44 mouse cellular contexts compared by ENCODE assay signal in the genomic region with DNA sequence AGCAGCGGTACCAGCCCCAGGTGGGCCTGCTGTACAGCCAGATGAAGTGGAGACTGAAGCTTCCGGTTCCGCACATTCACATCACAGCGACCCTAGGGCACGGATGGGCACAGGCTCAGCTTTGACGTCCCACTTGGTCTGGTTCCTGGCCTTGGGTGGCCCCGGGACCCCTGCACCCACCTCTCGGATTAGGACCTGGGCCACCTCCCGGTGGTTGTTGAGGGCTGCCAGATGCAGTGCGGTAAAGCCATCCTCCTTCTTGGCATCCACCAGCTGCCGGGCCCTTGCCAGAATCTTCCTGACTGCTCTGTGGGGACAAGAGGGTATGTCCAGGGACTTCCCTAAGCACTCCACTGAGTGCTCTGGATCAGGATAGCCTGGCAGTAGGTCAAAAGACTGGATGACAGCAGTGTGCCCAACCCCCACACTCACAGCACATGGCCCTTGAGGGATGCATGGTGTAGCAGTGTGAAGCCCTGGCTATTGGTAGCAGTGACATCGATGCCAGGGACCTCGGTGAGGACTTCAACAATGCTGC. TPM values are rescaled to one million over a fixed set of nuclear protein-coding genes. Genes with fewer than 3 reads are reported as not detected.
A peak's percentile ranks its signal among the peaks of the same experiment; 100 is the strongest.
DNase-seq lines count a peak whose midpoint lies in the region; ATAC-seq lines count a peak whose summit lies in the region.
"Had no signal": no experiment of that assay in that cellular context is flagged by ENCODE, and none has a peak within 500 bp of the region (broad histone marks: within the 10 kb centered on the region; RNA-seq: fewer than 3 reads in every experiment).

No protein-coding gene starts in this region.

- H3K4me1 ChIP-seq in megakaryocyte, embryonic 14.5 days = peaks cover 88% of the 10 kb centered on the region

- peaks cover 28% of the 10 kb centered on the region for H3K27me3 ChIP-seq in megakaryocyte, embryonic 14.5 days (replicated peaks)
- H3K27me3 ChIP-seq: CH12.LX, Patski had no signal

- H3K4me3 ChIP-seq in megakaryocyte, embryonic 14.5 days (replicated peaks) = peak overlapping the region; percentile 9
- H3K4me3 ChIP-seq: erythroblast, embryonic 14.5 days; hindbrain, embryonic 12.5 days; liver, embryonic 12.5 days; midbrain, embryonic 15.5 days had no signal

- H3K9me3 ChIP-seq in megakaryocyte, embryonic 14.5 days = 0 out of 2 replicates have a peak, but pooled peaks cover 6% of the 10 kb centered on the region
- H3K9me3 ChIP-seq: heart, embryonic 10.5 days; hindbrain, embryonic 12.5 days; liver, embryonic 12.5 days; midbrain, embryonic 15.5 days had no signal

- peaks cover 87% of the 10 kb centered on the region for H3K36me3 ChIP-seq in megakaryocyte, embryonic 14.5 days (replicated peaks; ENCODE audit: low read length)

- no peak for ATAC-seq in megakaryocyte, adult 5-6 weeks (ENCODE audit: poor library complexity, severe bottlenecking)
- no peak for ATAC-seq in frontal cortex, adult (ENCODE audit: low TSS enrichment)
- ATAC-seq: forebrain, postnatal 0 days; hindbrain, postnatal 0 days; intestine, embryonic 16.5 days; liver, embryonic 12.5 days; liver, postnatal 0 days; lung, postnatal 0 days; midbrain, embryonic 15.5 days; Patski had no signal

- peak; percentile 44 for DNase-seq in cerebellum, adult 11 months
- DNase-seq in cerebellum, postnatal 4 days (ENCODE audit: low spot score in 2 of 2) = no peak
- peak; percentile 31 to 51 for DNase-seq in cerebellum, postnatal 14 days
- DNase-seq in adrenal gland, adult 2 months = no peak
- DNase-seq in gastrocnemius, adult 8-10 months (ENCODE audit: low spot score in 2 of 2) = no peak
- DNase-seq: adrenal gland, postnatal 14 days; forebrain, postnatal 0 days; gastrocnemius, postnatal 14 days; heart, postnatal 36 days; liver, postnatal 0 days; lung, postnatal 4 days; right cerebral cortex, postnatal 25 days; thymus, adult 18-20 months; thymus, postnatal 36 days had no signal

RNA-seq across cellular contexts. Expression of a gene that starts 3.1 kb away (rescaled TPM):
- polyA plus RNA-seq in megakaryocyte, embryonic 14.5 days (2012; ENCODE audit: insufficient read depth, low replicate concordance) = 3.7 TPM in 1 of 2 replicates, not detected in the other
- total RNA-seq in megakaryocyte, adult 5-6 weeks (2015) = 0.18 and 0.20 TPM in 2 replicates
- total RNA-seq in megakaryocyte, adult 5-6 weeks (2017) = 0.22 and 0.94 TPM in 2 replicates
- total RNA-seq in adrenal gland, adult 2 months (2021) = 1 to 10 TPM; 5.2 to 7.6 TPM
- polyA plus RNA-seq in adrenal gland, adult 2 months (2012; rRNA removed) = 23.2 and 23.9 TPM in 2 replicates
- total RNA-seq in gastrocnemius, adult 8-10 months (2022) = 1 to 10 TPM in 2 of 4 experiments, under 1 TPM in 2; 0.70 to 1.6 (median 1.1) TPM
- total RNA-seq: granulocyte monocyte progenitor cell, adult 5-6 weeks had no signal
- polyA plus RNA-seq: erythroblast, embryonic 14.5 days had no signal

RNA-seq across cellular contexts. Expression of a gene that starts 11.1 kb away (rescaled TPM):
- not detected in 2 replicates for polyA plus RNA-seq in megakaryocyte, embryonic 14.5 days (2012; ENCODE audit: insufficient read depth, low replicate concordance)
- total RNA-seq in megakaryocyte, adult 5-6 weeks (2015) = not detected in 2 replicates
- not detected in 2 replicates for total RNA-seq in megakaryocyte, adult 5-6 weeks (2017)
- total RNA-seq in adrenal gland, adult 2 months (2021) = not detected
- polyA plus RNA-seq in adrenal gland, adult 2 months (2012; rRNA removed) = not detected in 2 replicates
- total RNA-seq in gastrocnemius, adult 8-10 months (2022) = not detected
- total RNA-seq: adrenal gland, postnatal 14 days; CH12.LX; common myeloid progenitor, adult 5-6 weeks; forebrain, postnatal 0 days; G1E; gastrocnemius, postnatal 14 days; granulocyte monocyte progenitor cell, adult 5-6 weeks; heart, postnatal 36 days; hindbrain, postnatal 0 days; layer of hippocampus, adult 18-20 months; layer of hippocampus, postnatal 10 days; left cerebral cortex, adult 18-20 months; left cerebral cortex, postnatal 14 days; neutrophil, adult 5-6 weeks had no signal
- polyA plus RNA-seq: C2C12; embryonic facial prominence, embryonic 14.5 days; erythroblast, embryonic 14.5 days; forebrain, embryonic 11.5 days; forebrain, postnatal 0 days; G1E; heart, embryonic 10.5 days; heart, embryonic 16.5 days; hindbrain, embryonic 12.5 days; hindbrain, postnatal 0 days; intestine, embryonic 16.5 days; kidney, embryonic 14.5 days; limb, embryonic 14.5 days; liver, embryonic 12.5 days; liver, postnatal 0 days; lung, postnatal 0 days; midbrain, embryonic 15.5 days; neural tube, embryonic 11.5 days; Patski; spleen, adult 2 months; stomach, postnatal 0 days had no signal

RNA-seq across cellular contexts. Expression of a gene that starts 12.7 kb away (rescaled TPM):
- 45.2 and 94.9 TPM in 2 replicates for polyA plus RNA-seq in megakaryocyte, embryonic 14.5 days (2012; ENCODE audit: insufficient read depth, low replicate concordance)
- total RNA-seq in megakaryocyte, adult 5-6 weeks (2015) = 5.9 and 6.4 TPM in 2 replicates
- total RNA-seq in megakaryocyte, adult 5-6 weeks (2017) = 23.5 and 29.0 TPM in 2 replicates
- 10 to 100 TPM; 40.8 to 50.9 TPM for total RNA-seq in adrenal gland, adult 2 months (2021)
- 110 and 117 TPM in 2 replicates for polyA plus RNA-seq in adrenal gland, adult 2 months (2012; rRNA removed)
- 10 to 100 TPM; 17.8 to 22.6 (median 18.8) TPM for total RNA-seq in gastrocnemius, adult 8-10 months (2022)

RNA-seq across cellular contexts. Expression of a gene that starts 31.6 kb away (rescaled TPM):
- 9.7 and 77.3 TPM in 2 replicates for polyA plus RNA-seq in megakaryocyte, embryonic 14.5 days (2012; ENCODE audit: insufficient read depth, low replicate concordance)
- 43.2 and 57.8 TPM in 2 replicates for total RNA-seq in megakaryocyte, adult 5-6 weeks (2015)
- 48.1 and 81.5 TPM in 2 replicates for total RNA-seq in megakaryocyte, adult 5-6 weeks (2017)
- 10 to 100 TPM; 41.6 to 46.7 TPM for total RNA-seq in adrenal gland, adult 2 months (2021)
- 11.9 and 18.9 TPM in 2 replicates for polyA plus RNA-seq in adrenal gland, adult 2 months (2012; rRNA removed)
- total RNA-seq in gastrocnemius, adult 8-10 months (2022) = 10 to 100 TPM; 22.7 to 30.1 (median 27.5) TPM

RNA-seq across cellular contexts. Expression of a gene that starts 37.9 kb away (rescaled TPM):
- 0.44 and 4.7 TPM in 2 replicates for polyA plus RNA-seq in megakaryocyte, embryonic 14.5 days (2012; ENCODE audit: insufficient read depth, low replicate concordance)
- 0.55 and 0.71 TPM in 2 replicates for total RNA-seq in megakaryocyte, adult 5-6 weeks (2015)
- total RNA-seq in megakaryocyte, adult 5-6 weeks (2017) = 0.26 and 0.45 TPM in 2 replicates
- total RNA-seq in adrenal gland, adult 2 months (2021) = 10 to 100 TPM; 42.6 to 65.1 TPM
- polyA plus RNA-seq in adrenal gland, adult 2 months (2012; rRNA removed) = 247 and 266 TPM in 2 replicates
- total RNA-seq in gastrocnemius, adult 8-10 months (2022) = 1 to 10 TPM in 3 of 4 experiments, under 1 TPM in 1; 0.70 to 1.5 (median 1.1) TPM
- polyA plus RNA-seq: G1E had no signal

Comparison
In these comparisons a context has a peak if more than half of its experiments do, and no peak if none do; other contexts are left out.
1. DNase-seq: peak in cerebellum, adult 11 months (single experiment) and cerebellum, postnatal 14 days (2 of 2); none in cerebellum, postnatal 4 days (0 of 2), adrenal gland, adult 2 months (single experiment) and gastrocnemius, adult 8-10 months (0 of 2).